Mouse (Mus musculus): ENCODE data around the gene Slc35b2. TPM values are rescaled to one million over a fixed set of nuclear protein-coding genes. Genes with fewer than 3 reads are reported as not detected.

The Slc35b2 gene
- polyA plus RNA-seq (2015; fragmentation: Nextera tagmentation; extraction: Ambion mirVana), result 52.1 and 59.8 TPM in 2 replicates

GRCm38 (mm10) chr17:45563655-45564530 is at the start of gene Slc35b2:
Slc35b2 (plus strand) TSS chr17:45563874.
- H3K9me3 ChIP-seq (replicated peaks), result no peaks in the 10 kb centered on the region
- no peaks in the 10 kb centered on the region for H3K27me3 ChIP-seq
- peak within 1 kb of the TSS; percentile 86 for H3K9ac ChIP-seq
- peak within 1 kb of the TSS; percentile 79 for H3K27ac ChIP-seq (replicated peaks)
- ATAC-seq (ENCODE audit: insufficient read depth), result peak; percentile 78
- peak within 1 kb of the TSS; percentile 84 for H3K4me3 ChIP-seq (replicated peaks)
- WGBS (ENCODE audit: insufficient replicate concordance), result under 1% methylated on average over 61 of the region's 61 CpGs
- H3K36me3 ChIP-seq (replicated peaks), result peaks cover 30% of the 10 kb centered on the region
- H3K4me1 ChIP-seq (replicated peaks), result peaks cover 49% of the 10 kb centered on the region
- H3K4me2 ChIP-seq, result peak within 1 kb of the TSS; percentile 98

- peak; percentile 49 for ATAC-seq (ENCODE audit: insufficient read depth)
- Histone ChIP-seq H3K4me3 (replicated peaks) (no peak overlapping the region), H3K36me3 (replicated peaks) (no peaks in the 10 kb centered on the region), H3K9ac (no peak overlapping the region), H3K27me3 (no peaks in the 10 kb centered on the region), H3K4me1 (replicated peaks) (no peaks in the 10 kb centered on the region), H3K27ac (replicated peaks) (no peak overlapping the region), H3K4me2 (no peak overlapping the region), H3K9me3 (replicated peaks) (no peaks in the 10 kb centered on the region)
- 58% methylated on average over 15 of the region's 15 CpGs for WGBS (ENCODE audit: insufficient replicate concordance)
Measured at GRCm38 (mm10) chr17:45515204-45515726, 48.4 kb upstream of the Slc35b2 start.

GRCm38 (mm10) chr17:45515806-45516205 is 47.9 kb upstream of the Slc35b2 start:
- no peak overlapping the region for H3K27ac ChIP-seq (replicated peaks)
- no peak for ATAC-seq (ENCODE audit: insufficient read depth)
- H3K9me3 ChIP-seq (replicated peaks), result no peaks in the 10 kb centered on the region
- no peak overlapping the region for H3K4me3 ChIP-seq (replicated peaks)
- H3K36me3 ChIP-seq (replicated peaks), result no peaks in the 10 kb centered on the region
- no peak overlapping the region for H3K9ac ChIP-seq
- H3K4me1 ChIP-seq (replicated peaks), result no peaks in the 10 kb centered on the region
- H3K27me3 ChIP-seq, result no peaks in the 10 kb centered on the region
- WGBS (ENCODE audit: insufficient replicate concordance), result 75% methylated on average over 10 of the region's 10 CpGs
- H3K4me2 ChIP-seq, result no peak overlapping the region

- H3K9ac ChIP-seq, result no peak overlapping the region
- H3K9me3 ChIP-seq (replicated peaks), result no peaks in the 10 kb centered on the region
- WGBS (ENCODE audit: insufficient replicate concordance), result 46% methylated on average over 8 of the region's 8 CpGs
- H3K4me2 ChIP-seq, result no peak overlapping the region
- no peaks in the 10 kb centered on the region; the same call in 1 of the 2 replicates for H3K36me3 ChIP-seq (replicated peaks)
- H3K4me1 ChIP-seq (replicated peaks), result no peaks in the 10 kb centered on the region
- H3K27me3 ChIP-seq, result no peaks in the 10 kb centered on the region
- H3K4me3 ChIP-seq (replicated peaks), result no peak overlapping the region
- no peak for ATAC-seq (ENCODE audit: insufficient read depth)
- no peak overlapping the region for H3K27ac ChIP-seq (replicated peaks)
Measured at GRCm38 (mm10) chr17:45516488-45516887, 47.2 kb upstream of the Slc35b2 start.

GRCm38 (mm10) chr17:45517135-45517534 is 46.5 kb upstream of the Slc35b2 start:
- Histone ChIP-seq H3K9ac (no peak overlapping the region), H3K27me3 (no peaks in the 10 kb centered on the region), H3K27ac (replicated peaks) (no peak overlapping the region), H3K4me2 (no peak overlapping the region), H3K4me1 (replicated peaks) (no peaks in the 10 kb centered on the region), H3K9me3 (replicated peaks) (no peaks in the 10 kb centered on the region), H3K36me3 (replicated peaks) (no peaks in the 10 kb centered on the region; the same call in 1 of the 2 replicates), H3K4me3 (replicated peaks) (no peak overlapping the region)
- no peak for ATAC-seq (ENCODE audit: insufficient read depth)
- WGBS (ENCODE audit: insufficient replicate concordance), result 70% methylated on average over 21 of the region's 21 CpGs

- 38% methylated on average over 28 of the region's 28 CpGs for WGBS (ENCODE audit: insufficient replicate concordance)
- no peak for ATAC-seq (ENCODE audit: insufficient read depth)
- no peaks in the 10 kb centered on the region for H3K27me3 ChIP-seq
- H3K4me2 ChIP-seq, result no peak overlapping the region
- no peak overlapping the region for H3K27ac ChIP-seq (replicated peaks)
- no peaks in the 10 kb centered on the region for H3K9me3 ChIP-seq (replicated peaks)
- no peaks in the 10 kb centered on the region; the same call in 1 of the 2 replicates for H3K36me3 ChIP-seq (replicated peaks)
- H3K4me1 ChIP-seq (replicated peaks), result no peaks in the 10 kb centered on the region; the same call in 1 of the 2 replicates
- no peak overlapping the region for H3K9ac ChIP-seq
- no peak overlapping the region for H3K4me3 ChIP-seq (replicated peaks)
Measured at GRCm38 (mm10) chr17:45517549-45518215, 46.0 kb upstream of the Slc35b2 start.

GRCm38 (mm10) chr17:45518766-45519475 is 44.8 kb upstream of the Slc35b2 start:
- Histone ChIP-seq H3K27me3 (peaks cover 11% of the 10 kb centered on the region), H3K4me1 (replicated peaks) (no peaks in the 10 kb centered on the region; the same call in 1 of the 2 replicates), H3K4me2 (no peak overlapping the region), H3K4me3 (replicated peaks) (no peak overlapping the region), H3K9ac (no peak overlapping the region), H3K9me3 (replicated peaks) (no peaks in the 10 kb centered on the region), H3K27ac (replicated peaks) (no peak overlapping the region), H3K36me3 (replicated peaks) (no peaks in the 10 kb centered on the region; the same call in 1 of the 2 replicates)
- no peak for ATAC-seq (ENCODE audit: insufficient read depth)
- WGBS (ENCODE audit: insufficient replicate concordance), result 61% methylated on average over 12 of the region's 12 CpGs

- no peak overlapping the region for H3K9ac ChIP-seq
- WGBS (ENCODE audit: insufficient replicate concordance), result 73% methylated on average over 11 of the region's 11 CpGs
- H3K4me2 ChIP-seq, result no peak overlapping the region
- H3K9me3 ChIP-seq (replicated peaks), result no peaks in the 10 kb centered on the region
- no peak overlapping the region for H3K27ac ChIP-seq (replicated peaks)
- H3K4me1 ChIP-seq (replicated peaks), result no peaks in the 10 kb centered on the region; the same call in 1 of the 2 replicates
- peaks cover 23% of the 10 kb centered on the region for H3K27me3 ChIP-seq
- H3K4me3 ChIP-seq (replicated peaks), result no peak overlapping the region
- H3K36me3 ChIP-seq (replicated peaks), result no peaks in the 10 kb centered on the region; the same call in 1 of the 2 replicates
- no peak for ATAC-seq (ENCODE audit: insufficient read depth)
Measured at GRCm38 (mm10) chr17:45520136-45520535, 43.5 kb upstream of the Slc35b2 start.

GRCm38 (mm10) chr17:45523263-45523662 is 40.4 kb upstream of the Slc35b2 start, which contains the start of gene Tcte1:
Tcte1 (plus strand) TSS chr17:45523434.
- Histone ChIP-seq H3K9me3 (replicated peaks) (no peaks in the 10 kb centered on the region), H3K4me2 (peak within 1 kb of the TSS; percentile 41), H3K4me3 (replicated peaks) (no peak within 1 kb of the TSS; the same call in 1 of the 2 replicates), H3K9ac (no peak within 1 kb of the TSS), H3K27ac (replicated peaks) (no peak within 1 kb of the TSS), H3K36me3 (replicated peaks) (no peaks in the 10 kb centered on the region; the same call in 1 of the 2 replicates), H3K27me3 (peaks cover 46% of the 10 kb centered on the region), H3K4me1 (replicated peaks) (no peaks in the 10 kb centered on the region; the same call in 1 of the 2 replicates)
- no peak for ATAC-seq (ENCODE audit: insufficient read depth)
- under 1% methylated on average over 21 of the region's 21 CpGs for WGBS (ENCODE audit: insufficient replicate concordance)

GRCm38 (mm10) chr17:45524961-45525360 is 38.7 kb upstream of the Slc35b2 start:
- Histone ChIP-seq H3K9ac (no peak overlapping the region), H3K36me3 (replicated peaks) (no peaks in the 10 kb centered on the region; the same call in 1 of the 2 replicates), H3K4me2 (no peak overlapping the region), H3K4me1 (replicated peaks) (no peaks in the 10 kb centered on the region; the same call in 1 of the 2 replicates), H3K27me3 (peaks cover 63% of the 10 kb centered on the region), H3K4me3 (replicated peaks) (no peak overlapping the region), H3K9me3 (replicated peaks) (no peaks in the 10 kb centered on the region), H3K27ac (replicated peaks) (no peak overlapping the region)
- 47% methylated on average over 4 of the region's 4 CpGs for WGBS (ENCODE audit: insufficient replicate concordance)
- ATAC-seq (ENCODE audit: insufficient read depth), result no peak
